Mouse (Mus musculus): ENCODE data around the gene Zfp704. TPM values are rescaled to one million over a fixed set of nuclear protein-coding genes. Genes with fewer than 3 reads are reported as not detected.

Gene Zfp704
- polyA plus RNA-seq, 1 experiment: 0.08 TPM

DNA sequence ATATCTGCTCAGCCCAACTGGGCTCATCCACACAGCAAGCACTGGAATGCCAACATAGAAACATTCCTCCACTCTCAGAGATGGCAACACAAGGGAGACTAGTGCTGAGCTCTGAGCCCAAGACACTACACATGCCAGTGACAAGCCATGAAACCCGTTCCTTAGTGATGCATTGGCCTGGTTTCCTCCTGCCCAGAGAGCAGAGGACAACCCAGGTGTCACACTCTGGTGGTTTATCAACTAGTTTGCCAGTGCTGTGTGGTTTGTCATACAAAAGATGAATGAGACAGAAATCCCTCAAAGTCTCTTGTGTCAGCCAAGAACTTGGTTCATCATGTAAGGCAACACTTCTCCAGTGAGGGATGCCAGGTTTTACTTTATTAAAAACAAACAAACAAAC lies 59.0 kb downstream of the Zfp704 start:
- H3K4me3 ChIP-seq (replicated peaks): no peak overlapping the region
- no peaks in the 10 kb centered on the region for H3K27me3 ChIP-seq (ENCODE audit: control insufficient read depth)
- H3K4me1 ChIP-seq (ENCODE audit: control insufficient read depth): peaks cover 16% of the 10 kb centered on the region
- no peaks in the 10 kb centered on the region for H3K36me3 ChIP-seq (ENCODE audit: control insufficient read depth)
- H3K9me3 ChIP-seq (ENCODE audit: control insufficient read depth, low read length): no peaks in the 10 kb centered on the region
- TF ChIP-seq GATA1 (IDR thresholded peaks at IDR 0.05; ENCODE audit: low read length): no peak
- no peak for TF ChIP-seq TAL1 (IDR thresholded peaks at IDR 0.05; ENCODE audit: low read length)

DNA sequence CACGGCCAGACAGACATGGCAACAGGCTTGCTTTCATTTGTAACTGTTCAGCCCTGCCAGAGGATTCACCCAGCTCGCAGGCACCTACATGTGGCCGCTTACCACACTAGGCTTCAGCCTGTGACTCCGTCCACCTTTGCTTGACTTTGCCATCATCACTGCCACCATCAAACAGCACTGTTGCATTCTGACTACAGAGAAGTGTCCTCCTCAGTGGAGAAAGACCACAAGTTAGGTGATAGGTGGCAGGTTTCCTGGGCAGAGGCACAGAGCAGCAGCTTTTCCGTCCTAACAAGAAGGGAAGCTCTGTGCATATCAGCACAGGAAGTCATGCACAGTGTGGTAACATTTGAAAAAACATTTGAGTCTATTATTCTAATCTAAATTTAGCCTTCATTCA lies 60.1 kb downstream of the Zfp704 start:
- Histone ChIP-seq H3K4me1 (ENCODE audit: control insufficient read depth) (peaks cover 14% of the 10 kb centered on the region), H3K9me3 (ENCODE audit: control insufficient read depth, low read length) (no peaks in the 10 kb centered on the region), H3K4me3 (replicated peaks) (no peak overlapping the region), H3K27me3 (ENCODE audit: control insufficient read depth) (no peaks in the 10 kb centered on the region), H3K36me3 (ENCODE audit: control insufficient read depth) (no peaks in the 10 kb centered on the region)
- TF ChIP-seq TAL1 (IDR thresholded peaks at IDR 0.05; ENCODE audit: low read length) (no peak), GATA1 (IDR thresholded peaks at IDR 0.05; ENCODE audit: low read length) (no peak)

DNA sequence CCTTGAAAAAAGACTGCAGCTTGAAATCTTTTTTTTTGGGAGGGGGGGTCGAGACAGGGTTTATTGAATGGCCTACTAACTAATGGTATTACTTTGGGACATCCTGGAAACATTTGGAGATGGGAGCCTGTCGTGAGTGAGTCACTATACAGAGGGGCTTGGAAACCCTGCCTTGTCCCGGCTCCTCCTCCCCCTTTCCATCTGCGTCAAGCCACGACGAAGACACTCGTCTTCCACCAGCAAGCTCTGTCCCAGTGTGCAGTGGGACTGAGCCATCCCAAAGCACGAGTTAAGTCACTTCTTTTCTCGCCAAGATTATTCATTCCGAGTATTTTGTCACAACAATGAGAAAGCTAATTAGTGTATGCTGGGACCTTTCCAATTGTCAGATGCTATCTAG lies 61.7 kb downstream of the Zfp704 start:
- Histone ChIP-seq H3K4me3 (replicated peaks) (no peak overlapping the region), H3K4me1 (ENCODE audit: control insufficient read depth) (peaks cover 14% of the 10 kb centered on the region), H3K27me3 (ENCODE audit: control insufficient read depth) (no peaks in the 10 kb centered on the region), H3K36me3 (ENCODE audit: control insufficient read depth) (no peaks in the 10 kb centered on the region), H3K9me3 (ENCODE audit: control insufficient read depth, low read length) (no peaks in the 10 kb centered on the region)
- no peak for TF ChIP-seq GATA1 (IDR thresholded peaks at IDR 0.05; ENCODE audit: low read length)
- no peak for TF ChIP-seq TAL1 (IDR thresholded peaks at IDR 0.05; ENCODE audit: low read length)

DNA sequence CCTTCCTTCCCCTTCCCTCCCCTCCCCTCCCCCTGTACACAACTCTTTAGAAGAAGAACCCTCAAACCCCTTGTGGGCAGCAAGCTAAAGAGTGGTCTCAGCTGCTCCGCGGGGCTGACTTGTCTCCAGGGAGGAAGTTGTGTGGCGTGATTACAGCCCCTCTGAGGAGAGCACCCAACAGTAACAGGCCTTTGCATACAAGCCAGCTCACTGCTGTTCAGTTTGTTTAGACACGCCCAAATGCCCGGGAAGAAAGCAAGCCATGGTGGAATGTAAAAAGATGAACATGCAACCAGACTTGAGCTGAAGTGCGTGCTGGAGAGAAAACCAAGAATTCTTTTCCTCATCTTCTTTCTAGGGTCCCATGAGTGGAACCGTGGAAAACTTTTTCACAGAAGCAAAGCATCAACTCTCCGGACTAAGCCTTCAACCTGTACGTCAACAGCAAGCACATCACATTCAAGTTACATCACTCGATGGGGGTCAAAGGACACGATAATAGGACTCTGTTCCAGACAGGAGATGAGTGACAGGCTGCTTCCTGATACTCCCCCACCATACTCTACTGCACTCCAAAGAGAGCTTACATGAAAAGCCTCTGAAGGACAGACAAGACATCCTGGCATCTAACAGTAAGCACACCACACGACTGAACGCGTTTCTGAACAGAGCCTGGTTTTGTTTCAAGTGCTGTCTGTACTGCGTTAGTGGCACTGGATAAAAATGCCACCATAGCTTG lies 62.8 kb downstream of the Zfp704 start:
- TF ChIP-seq GATA1 (IDR thresholded peaks at IDR 0.05; ENCODE audit: low read length): no peak
- no peak for TF ChIP-seq TAL1 (IDR thresholded peaks at IDR 0.05; ENCODE audit: low read length)
- Histone ChIP-seq H3K27me3 (ENCODE audit: control insufficient read depth) (no peaks in the 10 kb centered on the region), H3K9me3 (ENCODE audit: control insufficient read depth, low read length) (no peaks in the 10 kb centered on the region), H3K4me1 (ENCODE audit: control insufficient read depth) (peaks cover 14% of the 10 kb centered on the region), H3K36me3 (ENCODE audit: control insufficient read depth) (no peaks in the 10 kb centered on the region), H3K4me3 (replicated peaks) (no peak overlapping the region)

DNA sequence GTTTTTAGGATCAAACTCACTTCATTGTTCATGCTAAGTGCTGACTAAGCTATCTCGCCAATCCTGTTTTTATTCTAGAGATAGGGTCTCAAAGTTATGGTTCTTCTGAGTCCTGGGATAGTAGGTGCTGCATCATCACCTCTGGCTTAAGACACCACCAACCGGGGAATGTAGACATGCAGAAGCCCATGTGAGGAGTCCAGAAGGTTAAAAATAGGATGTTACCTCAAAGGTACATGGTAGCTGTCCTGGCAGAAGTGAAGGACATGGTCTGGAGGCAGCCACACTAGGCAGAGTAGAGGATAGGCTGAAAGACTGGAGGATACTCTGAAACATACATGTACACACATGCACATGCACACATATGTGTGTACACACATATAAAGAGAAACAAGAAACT lies 65.5 kb downstream of the Zfp704 start:
- Histone ChIP-seq H3K36me3 (ENCODE audit: control insufficient read depth) (no peaks in the 10 kb centered on the region), H3K4me1 (ENCODE audit: control insufficient read depth) (peaks cover 14% of the 10 kb centered on the region), H3K9me3 (ENCODE audit: control insufficient read depth, low read length) (no peaks in the 10 kb centered on the region), H3K4me3 (replicated peaks) (no peak overlapping the region), H3K27me3 (ENCODE audit: control insufficient read depth) (no peaks in the 10 kb centered on the region)
- TF ChIP-seq TAL1 (IDR thresholded peaks at IDR 0.05; ENCODE audit: low read length) (no peak), GATA1 (IDR thresholded peaks at IDR 0.05; ENCODE audit: low read length) (no peak)

DNA sequence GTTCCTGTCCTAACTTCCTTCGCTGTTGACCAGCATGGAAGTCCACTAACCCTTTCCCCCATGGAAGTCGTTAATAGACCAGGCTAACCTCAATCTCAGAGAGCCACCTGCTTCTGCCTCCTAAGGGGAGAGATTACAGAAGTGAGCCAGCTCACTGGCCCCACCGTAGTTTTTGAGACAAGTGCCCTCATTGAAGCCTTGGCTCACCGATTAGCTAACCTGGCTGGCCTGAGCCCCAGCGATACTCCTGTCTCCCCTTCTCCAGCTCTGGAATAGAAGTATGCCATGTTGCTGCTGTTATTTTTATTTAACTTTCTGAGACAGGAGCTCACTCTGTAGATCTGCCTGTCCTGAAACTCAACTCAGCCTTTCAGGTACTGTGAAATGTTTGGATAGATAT lies 66.0 kb downstream of the Zfp704 start:
- Histone ChIP-seq H3K4me1 (ENCODE audit: control insufficient read depth) (peaks cover 14% of the 10 kb centered on the region), H3K36me3 (ENCODE audit: control insufficient read depth) (no peaks in the 10 kb centered on the region), H3K4me3 (replicated peaks) (no peak overlapping the region), H3K27me3 (ENCODE audit: control insufficient read depth) (no peaks in the 10 kb centered on the region), H3K9me3 (ENCODE audit: control insufficient read depth, low read length) (no peaks in the 10 kb centered on the region)
- TF ChIP-seq GATA1 (IDR thresholded peaks at IDR 0.05; ENCODE audit: low read length) (no peak), TAL1 (IDR thresholded peaks at IDR 0.05; ENCODE audit: low read length) (no peak)

DNA sequence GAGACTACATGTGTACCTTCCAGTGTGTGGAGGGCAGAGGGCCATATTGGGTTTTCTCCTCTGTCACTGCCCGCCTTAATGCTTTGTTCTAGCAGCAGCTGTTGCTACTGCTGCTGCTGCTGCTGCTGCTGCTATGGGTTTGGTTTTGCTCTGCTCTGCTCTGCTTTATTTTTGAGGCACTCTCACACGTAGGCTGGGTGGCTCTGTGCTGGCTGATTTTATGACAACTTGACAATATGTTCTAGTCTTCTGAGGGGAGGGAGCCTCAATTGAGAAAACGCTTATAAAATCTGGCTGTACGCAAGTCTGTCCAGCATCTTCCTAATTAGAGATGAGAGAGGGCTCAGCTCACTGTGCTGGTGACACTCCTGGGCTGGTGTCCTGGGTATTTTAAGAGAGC lies 66.4 kb downstream of the Zfp704 start:
- H3K36me3 ChIP-seq (ENCODE audit: control insufficient read depth): no peaks in the 10 kb centered on the region
- TF ChIP-seq GATA1 (IDR thresholded peaks at IDR 0.05; ENCODE audit: low read length): no peak
- TF ChIP-seq TAL1 (IDR thresholded peaks at IDR 0.05; ENCODE audit: low read length): no peak
- no peak overlapping the region for H3K4me3 ChIP-seq (replicated peaks)
- peaks cover 14% of the 10 kb centered on the region for H3K4me1 ChIP-seq (ENCODE audit: control insufficient read depth)
- H3K9me3 ChIP-seq (ENCODE audit: control insufficient read depth, low read length): no peaks in the 10 kb centered on the region
- H3K27me3 ChIP-seq (ENCODE audit: control insufficient read depth): no peaks in the 10 kb centered on the region

DNA sequence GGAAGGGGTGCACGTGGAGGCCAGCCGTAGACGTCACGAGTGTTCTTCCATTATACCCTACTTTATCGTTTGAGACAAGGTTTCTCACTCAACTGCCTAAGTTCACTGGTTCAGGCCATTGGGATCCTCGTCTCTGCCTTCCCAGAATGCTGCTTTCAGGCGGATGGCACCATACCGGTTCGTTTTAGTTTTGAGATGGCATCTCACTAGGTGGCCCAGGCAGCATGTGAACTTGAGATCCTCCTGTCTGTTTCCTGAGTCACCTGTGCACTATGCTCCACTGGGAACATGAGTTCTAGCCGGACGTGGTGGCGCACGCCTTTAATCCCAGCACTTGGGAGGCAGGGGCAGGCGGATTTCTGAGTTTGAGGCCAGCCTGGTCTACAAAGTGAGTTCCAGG lies 68.3 kb downstream of the Zfp704 start:
- Histone ChIP-seq H3K4me3 (replicated peaks) (no peak overlapping the region), H3K9me3 (ENCODE audit: control insufficient read depth, low read length) (no peaks in the 10 kb centered on the region), H3K27me3 (ENCODE audit: control insufficient read depth) (no peaks in the 10 kb centered on the region), H3K36me3 (ENCODE audit: control insufficient read depth) (no peaks in the 10 kb centered on the region), H3K4me1 (ENCODE audit: control insufficient read depth) (peaks cover 2% of the 10 kb centered on the region; the same call in 1 of the 2 replicates)
- no peak for TF ChIP-seq TAL1 (IDR thresholded peaks at IDR 0.05; ENCODE audit: low read length)
- TF ChIP-seq GATA1 (IDR thresholded peaks at IDR 0.05; ENCODE audit: low read length): no peak

DNA sequence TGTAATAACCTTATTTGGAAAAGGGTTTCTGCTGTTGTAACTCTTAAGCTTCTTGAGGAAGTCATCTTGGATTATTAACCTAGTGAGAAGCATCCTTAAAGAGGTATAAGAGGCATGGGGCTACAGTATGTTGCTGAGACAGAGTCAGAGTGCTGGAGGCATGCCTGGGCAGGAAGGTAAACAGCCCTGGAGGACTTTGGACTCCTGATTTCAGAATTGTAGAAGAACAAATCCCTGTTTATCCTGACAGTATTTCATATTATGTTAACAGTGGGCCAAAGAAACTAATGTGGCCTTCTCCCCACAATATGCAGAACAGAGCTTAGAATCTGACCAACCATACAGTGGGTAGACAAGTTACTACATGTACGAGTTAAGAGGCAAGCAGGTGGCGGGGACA lies 71.4 kb downstream of the Zfp704 start:
- no peaks in the 10 kb centered on the region for H3K9me3 ChIP-seq (ENCODE audit: control insufficient read depth, low read length)
- no peak overlapping the region for H3K4me3 ChIP-seq (replicated peaks)
- no peaks in the 10 kb centered on the region for H3K36me3 ChIP-seq (ENCODE audit: control insufficient read depth)
- H3K4me1 ChIP-seq (ENCODE audit: control insufficient read depth): peaks cover 3% of the 10 kb centered on the region
- TF ChIP-seq GATA1 (IDR thresholded peaks at IDR 0.05; ENCODE audit: low read length) (no peak), TAL1 (IDR thresholded peaks at IDR 0.05; ENCODE audit: low read length) (no peak)
- no peaks in the 10 kb centered on the region for H3K27me3 ChIP-seq (ENCODE audit: control insufficient read depth)

DNA sequence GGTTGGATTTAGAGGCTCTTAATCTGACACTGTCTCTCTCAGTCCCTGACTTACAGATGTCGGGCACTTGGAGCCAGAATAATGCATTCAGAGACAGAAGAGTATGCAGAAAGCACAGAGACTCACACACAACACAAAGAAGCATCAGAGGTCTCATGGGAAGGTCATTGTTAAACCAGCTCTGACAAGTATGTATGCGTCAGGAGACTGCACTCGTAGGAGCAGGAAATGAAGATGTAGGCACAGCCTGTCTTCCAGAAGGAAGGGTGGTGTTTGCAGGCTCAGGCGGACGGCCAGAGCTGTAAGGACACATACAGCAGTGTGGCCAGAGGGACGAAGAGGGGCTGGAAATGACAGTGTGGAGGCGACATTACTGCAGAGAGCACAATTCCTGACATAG lies 72.0 kb downstream of the Zfp704 start:
- TF ChIP-seq GATA1 (IDR thresholded peaks at IDR 0.05; ENCODE audit: low read length): no peak
- TF ChIP-seq TAL1 (IDR thresholded peaks at IDR 0.05; ENCODE audit: low read length): no peak
- Histone ChIP-seq H3K4me1 (ENCODE audit: control insufficient read depth) (peaks cover 3% of the 10 kb centered on the region), H3K4me3 (replicated peaks) (no peak overlapping the region), H3K9me3 (ENCODE audit: control insufficient read depth, low read length) (no peaks in the 10 kb centered on the region), H3K27me3 (ENCODE audit: control insufficient read depth) (no peaks in the 10 kb centered on the region), H3K36me3 (ENCODE audit: control insufficient read depth) (no peaks in the 10 kb centered on the region)
